Mouse (Mus musculus) CD8-positive naive resting alpha-beta T cell, adult 57 days (primary cell): ENCODE results near the gene Ifnar2. TPM values are rescaled to one million over a fixed set of nuclear protein-coding genes. Genes with fewer than 3 reads are reported as not detected.

ENCODE experiments used
- total RNA-seq: library from RNA; stranded (reverse); gene quantifications from one replicate; pipeline ENCODE4 v1.2.4, GENCODE M21; 2023

The Ifnar2 gene
- 59.4 TPM for total RNA-seq

GRCm38 (mm10) chr16:91372577-91373472 is at the start of gene Ifnar2:
Gene Ifnar2 (plus strand): TSS chr16:91372783.

GRCm38 (mm10) chr16:91391421-91391820 is 18.8 kb downstream of the Ifnar2 start, which contains the start of gene Gm21970:
Gene Gm21970 (plus strand): TSS chr16:91391721.

GRCm38 (mm10) chr16:91405640-91406584 is 33.3 kb downstream of the Ifnar2 start, which contains the start of gene Il10rb:
Gene Il10rb (plus strand): TSS chr16:91406164.

Other genes with a start within 250 kb of the Ifnar2 start
- gene Olig2, start 147.3 kb upstream of the Ifnar2 start, total RNA-seq: not detected
- gene Olig1, start 103.0 kb upstream of the Ifnar2 start, total RNA-seq: not detected
- gene Gm21970, start 18.9 kb downstream of the Ifnar2 start, total RNA-seq: not detected
- 61.6 TPM for gene Il10rb, start 33.4 kb downstream of the Ifnar2 start, total RNA-seq
- 121 TPM for gene Ifnar1, start 112.5 kb downstream of the Ifnar2 start, total RNA-seq
- gene Ifngr2, start 174.3 kb downstream of the Ifnar2 start, total RNA-seq: 107 TPM
- 19.6 TPM for gene Tmem50b, start 225.0 kb downstream of the Ifnar2 start, total RNA-seq
- gene Dnajc28, start 246.2 kb downstream of the Ifnar2 start, total RNA-seq: 0.98 TPM